Mouse (Mus musculus): ENCODE results near the gene Nol7.

Gene Nol7

GRCm38 (mm10) chr13:43433395-43433794, 35.2 kb downstream of the Nol7 start:
- DNase-seq: no peak

DNA sequence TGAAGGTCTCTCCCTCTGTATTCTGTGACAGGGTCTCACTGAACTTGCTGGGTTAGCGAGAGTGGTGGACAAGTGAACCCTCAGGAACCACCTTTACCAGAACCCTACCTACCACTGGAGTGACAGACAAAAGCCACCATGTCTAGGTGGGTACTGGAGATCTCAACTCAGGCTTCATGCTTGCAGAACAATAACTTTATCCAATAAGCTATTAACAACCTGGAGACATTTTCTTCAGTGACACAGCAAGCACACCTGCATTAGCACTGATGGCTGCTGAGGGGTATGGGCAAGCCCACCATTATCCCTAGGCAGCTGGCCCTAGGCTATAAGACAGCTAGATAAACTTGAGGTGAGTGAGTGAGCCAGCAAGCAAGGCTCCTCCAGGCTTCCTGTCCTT, 42.2 kb downstream of the Nol7 start:
- no peak for DNase-seq

GRCm38 (mm10) chr13:43442551-43442950, 44.4 kb downstream of the Nol7 start:
- no peak for DNase-seq

GRCm38 (mm10) chr13:43443706-43444105, 45.5 kb downstream of the Nol7 start:
- DNase-seq: no peak

GRCm38 (mm10) chr13:43444717-43445116, 46.5 kb downstream of the Nol7 start:
- DNase-seq: no peak

DNA sequence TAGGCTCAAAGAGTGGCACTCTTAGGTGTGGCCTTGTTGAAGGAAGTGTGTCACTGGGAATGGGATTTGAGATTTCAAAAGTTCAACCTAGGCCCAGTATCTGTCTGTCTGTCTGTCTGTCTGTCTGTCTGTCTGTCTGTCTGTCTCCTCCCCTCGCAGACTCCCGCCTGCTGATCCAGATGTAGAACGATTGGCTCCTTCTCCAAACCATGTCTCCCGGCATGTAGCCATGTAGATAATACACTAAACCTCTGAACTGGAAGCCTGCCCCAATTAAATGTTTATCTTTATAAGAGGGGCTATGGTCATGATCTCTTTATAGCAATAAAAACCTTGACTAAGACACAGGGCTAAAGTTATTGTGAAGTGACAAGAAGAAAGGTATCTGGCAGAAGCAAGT, 47.6 kb downstream of the Nol7 start:
- no peak for DNase-seq

- DNase-seq: no peak
Observed at GRCm38 (mm10) chr13:43447721-43448120, 49.5 kb downstream of the Nol7 start.

GRCm38 (mm10) chr13:43450686-43451085, 52.5 kb downstream of the Nol7 start:
- DNase-seq: no peak

- DNase-seq: no peak
Observed at GRCm38 (mm10) chr13:43452177-43452576, 54.0 kb downstream of the Nol7 start.

- DNase-seq: no peak
Observed at GRCm38 (mm10) chr13:43452843-43453605, 54.8 kb downstream of the Nol7 start.

DNA sequence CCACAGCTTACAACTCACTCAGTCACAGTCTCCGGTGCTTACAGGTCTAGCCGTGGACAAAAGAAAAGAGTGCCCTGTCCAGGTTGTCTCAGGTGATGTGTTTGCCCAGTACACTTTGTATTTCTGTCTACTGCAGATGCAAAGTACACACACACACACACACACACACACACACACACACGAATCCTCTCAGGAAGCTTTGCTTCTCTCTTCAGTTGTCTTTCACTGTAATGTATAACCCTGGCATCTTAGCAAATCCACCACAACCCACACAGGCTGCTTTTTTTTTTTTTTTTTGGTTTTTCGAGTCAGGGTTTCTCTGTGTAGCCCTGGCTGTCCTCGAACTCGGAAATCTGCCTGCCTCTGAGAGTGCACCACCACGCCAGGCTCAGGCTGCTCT, 56.2 kb downstream of the Nol7 start:
- no peak for DNase-seq

Measured in cerebellum, adult 9-11 months (tissue).